Mouse (Mus musculus): ENCODE measurements around the gene Fah. TPM values are rescaled to one million over a fixed set of nuclear protein-coding genes. Genes with fewer than 3 reads are reported as not detected.

Fah gene
- total RNA-seq (2021) = 10 to 100 TPM; 20.0 to 25.8 TPM
- long read RNA-seq, experiment 1, transcript Fah-201 (14 exons, 1,585 nt) = major isoform, 20 of 27 reads
- long read RNA-seq, experiment 1, partial matches to known transcripts = 5 of 27 reads
- long read RNA-seq, experiment 1, other reads (novel, unspliced or antisense) = 2 of 27 reads
- long read RNA-seq, experiment 2, transcript Fah-201 (14 exons, 1,585 nt) = major isoform, 12 of 16 reads
- long read RNA-seq, experiment 2, partial matches to known transcripts = 1 of 16 reads
- long read RNA-seq, experiment 2, other reads (novel, unspliced or antisense) = 3 of 16 reads

DNA sequence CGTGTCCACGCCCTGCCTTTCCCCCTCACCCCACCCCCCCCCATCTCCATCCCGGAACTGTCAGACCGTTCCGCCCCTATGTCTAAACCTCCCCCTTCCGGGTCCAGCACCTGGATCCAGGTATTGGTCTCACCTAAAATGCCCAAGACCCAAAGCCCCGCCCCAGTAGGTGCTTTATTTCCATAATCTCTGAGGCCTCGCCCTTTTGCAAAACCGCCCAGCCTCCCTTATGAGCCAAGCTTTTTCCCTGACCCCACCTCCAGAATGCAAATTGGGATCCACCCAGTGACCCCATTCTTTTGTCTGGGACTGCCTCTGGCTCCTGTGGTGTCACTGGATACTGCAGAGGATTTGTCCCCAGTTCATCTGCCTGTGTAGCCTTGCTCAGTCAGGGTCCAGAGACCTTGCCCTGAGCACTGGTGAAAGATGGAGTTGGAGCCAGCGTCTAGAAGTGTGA lies at the start of gene Fah:
TSS of gene Fah (minus strand) at position 430 of the 457 bp plus-strand sequence.
- DNase-seq = peak; percentile 74 to 76

DNA sequence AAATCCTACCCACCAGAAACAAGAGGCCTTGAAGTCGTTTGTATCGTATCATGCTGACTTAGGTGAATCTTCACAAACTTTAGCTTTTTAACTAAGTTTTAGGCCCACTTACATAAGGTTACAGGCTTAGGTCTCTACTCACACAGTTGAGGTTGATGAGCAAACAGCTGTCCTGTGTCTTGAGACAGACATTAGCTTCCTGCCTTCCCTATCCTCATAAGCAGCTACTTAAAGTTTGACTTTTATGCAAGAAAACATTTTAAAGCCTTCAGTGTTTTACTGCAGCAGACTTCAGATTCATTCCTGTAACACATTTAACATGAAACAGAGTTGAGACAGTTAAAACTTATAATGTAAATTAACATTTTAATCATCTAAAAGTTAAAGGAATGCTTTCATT lies 46.2 kb upstream of the Fah start:
- DNase-seq = no peak

DNA sequence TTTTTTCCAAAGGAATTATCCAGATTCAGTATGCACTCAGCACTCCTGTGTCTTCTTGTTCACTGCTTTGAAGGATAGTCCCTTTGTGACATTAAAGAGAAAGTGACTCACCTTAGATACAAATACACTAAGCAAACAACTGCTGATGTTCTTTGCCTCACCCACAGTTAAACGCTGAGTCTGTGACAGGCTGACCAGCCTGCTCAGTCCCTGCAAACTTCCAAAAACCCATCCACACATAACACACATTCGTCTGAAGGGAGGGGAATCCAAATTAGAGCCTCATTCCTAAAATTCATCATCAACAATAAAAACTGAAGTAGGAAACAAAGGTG lies 45.4 kb upstream of the Fah start:
- no peak for DNase-seq

DNA sequence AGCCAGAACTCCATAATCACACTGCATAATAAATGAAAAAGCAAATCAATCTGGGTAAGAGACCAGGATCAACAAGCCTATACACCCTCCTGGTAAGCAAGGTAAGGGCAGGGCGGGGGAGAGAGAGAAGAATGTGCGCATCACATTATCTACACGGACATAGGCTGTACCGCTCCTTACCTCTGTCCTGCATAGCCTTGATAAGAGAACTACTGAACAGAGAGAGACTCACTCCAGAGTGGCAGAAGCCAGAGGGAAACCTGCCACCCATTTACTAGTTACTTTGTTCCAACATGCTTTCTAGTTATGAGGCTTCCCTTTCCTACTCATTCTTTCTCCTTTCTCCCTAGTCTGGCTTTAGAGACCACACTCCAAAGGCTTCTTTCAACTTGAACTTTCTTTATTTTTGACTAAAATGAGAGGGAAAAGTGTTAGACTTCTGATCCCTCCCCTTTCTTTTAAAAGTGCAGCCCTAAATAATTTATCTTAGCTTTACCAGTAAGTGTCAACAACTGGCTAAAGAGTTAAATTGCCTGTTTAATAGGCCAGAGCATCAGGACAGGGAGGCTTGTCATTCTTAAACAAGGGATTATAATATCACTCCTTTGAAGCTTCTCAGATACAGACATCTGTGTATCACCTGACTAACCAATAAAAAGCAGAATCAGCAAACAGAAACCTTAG lies 44.9 kb upstream of the Fah start:
- DNase-seq = no peak

DNA sequence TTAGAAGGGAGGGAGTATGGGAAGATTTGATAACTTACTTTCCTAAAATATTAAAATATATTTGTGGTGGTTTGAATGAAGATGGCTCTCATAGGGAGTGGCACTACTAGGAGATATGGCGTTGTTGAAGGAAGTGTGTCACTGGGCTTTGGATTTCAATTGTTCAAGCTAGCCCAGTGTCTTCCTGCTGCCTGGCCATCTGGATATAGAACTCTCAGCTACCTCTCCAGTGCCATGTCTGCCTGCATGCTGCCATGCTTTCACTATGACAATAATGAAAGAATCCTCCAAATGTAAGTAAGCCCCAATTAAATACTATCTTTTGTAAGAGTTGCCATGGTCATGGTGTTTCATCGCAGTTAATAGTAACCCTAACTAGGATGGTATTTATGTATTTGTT lies 42.5 kb upstream of the Fah start:
- DNase-seq = no peak

DNA sequence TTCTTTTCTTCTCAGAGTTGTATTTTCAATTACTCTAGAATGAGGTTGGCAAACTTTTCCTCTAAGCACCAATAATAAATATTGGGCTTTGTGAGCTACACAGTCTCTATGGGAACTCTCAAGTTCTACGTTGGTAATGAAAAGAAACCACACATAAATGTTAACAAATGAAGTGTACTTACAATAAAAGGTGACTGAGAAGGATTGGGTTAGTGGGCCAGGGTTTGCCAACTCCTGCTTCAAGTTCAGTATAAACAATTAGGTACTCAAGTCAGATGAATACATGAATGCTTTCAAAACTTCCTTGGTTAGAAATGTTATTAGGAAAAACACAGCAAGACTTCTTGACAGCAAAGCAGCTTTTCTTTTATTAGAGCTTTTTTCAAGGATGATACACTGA lies 39.7 kb upstream of the Fah start:
- DNase-seq = no peak

DNA sequence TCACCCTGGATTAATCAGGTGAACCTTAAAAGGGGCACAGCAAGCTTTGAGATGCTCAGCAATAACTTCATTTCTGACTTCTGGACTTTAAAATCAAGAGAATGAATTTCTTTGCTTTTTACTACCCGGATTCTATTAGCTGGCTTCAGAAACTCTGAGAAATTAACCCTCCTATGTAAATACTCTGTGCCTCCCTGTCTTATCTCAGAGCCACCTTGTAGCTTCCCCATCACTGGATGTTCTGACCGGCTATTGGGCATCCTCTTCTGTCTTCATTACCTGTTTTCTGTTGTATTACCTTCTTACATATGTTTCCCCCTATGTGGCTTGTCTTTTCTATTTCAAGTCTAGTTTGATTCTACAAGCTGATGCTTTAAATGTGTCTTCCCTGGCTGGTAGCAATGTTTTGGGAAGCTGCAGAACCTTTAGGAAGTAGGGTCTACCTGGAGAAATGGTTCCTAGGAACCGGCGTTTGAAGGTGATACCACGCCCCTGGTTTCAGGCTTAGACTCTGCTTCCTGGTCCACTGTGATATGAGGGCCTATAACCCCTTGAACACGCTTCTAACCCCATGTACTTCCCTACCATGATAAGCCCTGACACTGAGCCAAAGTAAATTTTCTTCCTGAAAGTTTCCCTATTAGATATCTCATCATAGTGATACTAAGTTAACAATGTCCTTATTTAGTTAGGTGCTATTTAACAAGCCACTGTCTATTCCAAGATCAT lies 36.9 kb upstream of the Fah start:
- no peak for DNase-seq

DNA sequence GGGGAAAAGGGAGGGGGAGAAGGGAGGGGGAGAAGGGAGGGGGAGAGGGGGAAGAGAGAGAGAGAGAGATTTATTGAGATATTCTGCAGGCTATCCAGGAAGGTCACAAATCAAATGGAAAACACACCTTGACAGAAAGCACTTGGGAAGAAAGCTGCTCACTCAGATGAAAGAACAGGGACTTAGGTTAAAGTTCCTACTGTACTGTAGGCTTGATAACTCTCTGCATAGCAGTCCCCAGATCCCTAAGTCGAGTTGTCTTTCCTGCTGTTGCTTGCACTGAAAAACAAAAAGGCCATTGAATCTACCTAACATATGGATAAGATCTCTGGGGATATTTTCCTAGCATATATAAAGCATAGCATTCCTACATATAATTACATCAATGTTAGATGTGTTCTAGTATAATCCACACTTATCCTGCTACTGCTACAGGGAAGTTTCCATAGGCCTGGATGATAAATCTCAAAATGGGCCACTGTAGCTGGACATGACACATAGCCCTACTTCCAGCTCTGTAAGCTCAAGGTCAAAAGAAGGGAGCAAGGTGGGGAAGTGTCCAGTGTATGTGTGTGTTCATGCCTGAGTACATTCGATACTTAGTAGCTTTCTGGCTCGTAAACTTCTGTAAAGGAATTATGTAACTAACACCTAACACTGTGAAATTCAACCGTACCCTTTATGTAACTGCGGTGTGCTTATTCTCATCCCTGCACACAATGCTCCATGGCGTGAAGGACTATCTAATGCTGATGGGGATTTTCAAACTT lies 35.8 kb upstream of the Fah start:
- DNase-seq = no peak

DNA sequence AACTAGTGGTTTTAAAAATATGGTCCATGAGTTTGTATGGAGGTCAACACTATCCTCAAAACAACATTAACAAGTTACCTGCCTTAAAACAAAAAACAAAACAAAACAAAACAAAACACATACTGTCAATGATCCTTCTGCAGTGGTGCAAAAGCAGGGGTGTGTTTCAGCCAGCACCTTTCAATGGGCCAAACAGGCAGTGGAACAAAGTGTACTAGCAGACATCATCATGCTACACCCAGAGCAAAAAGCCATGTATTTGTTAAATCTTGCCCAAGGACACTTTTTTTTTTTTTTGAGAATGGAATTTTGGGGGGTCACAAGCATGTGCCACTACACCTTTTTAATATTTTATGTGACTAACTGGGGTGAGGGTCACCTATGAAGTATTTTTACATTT lies 30.4 kb upstream of the Fah start:
- no peak for DNase-seq

DNA sequence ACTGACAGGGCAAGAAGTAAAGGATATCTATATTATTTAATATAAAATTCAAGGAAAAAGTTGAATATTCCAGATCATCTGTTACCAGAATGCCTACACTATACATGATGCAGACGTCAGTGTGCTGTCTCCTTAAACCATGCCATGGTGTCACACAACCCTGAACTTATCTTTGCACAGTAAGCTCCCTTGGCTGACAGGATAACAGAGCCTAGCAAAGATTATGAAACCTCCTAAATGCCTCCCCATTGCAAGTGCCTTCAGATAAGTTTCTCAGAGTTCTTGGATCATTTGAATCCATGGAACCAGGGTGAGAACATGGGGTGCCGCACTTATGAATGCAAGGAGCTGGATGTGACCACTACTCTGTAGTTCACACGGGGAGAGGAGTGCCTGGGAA lies 25.4 kb upstream of the Fah start:
- DNase-seq = no peak

DNA sequence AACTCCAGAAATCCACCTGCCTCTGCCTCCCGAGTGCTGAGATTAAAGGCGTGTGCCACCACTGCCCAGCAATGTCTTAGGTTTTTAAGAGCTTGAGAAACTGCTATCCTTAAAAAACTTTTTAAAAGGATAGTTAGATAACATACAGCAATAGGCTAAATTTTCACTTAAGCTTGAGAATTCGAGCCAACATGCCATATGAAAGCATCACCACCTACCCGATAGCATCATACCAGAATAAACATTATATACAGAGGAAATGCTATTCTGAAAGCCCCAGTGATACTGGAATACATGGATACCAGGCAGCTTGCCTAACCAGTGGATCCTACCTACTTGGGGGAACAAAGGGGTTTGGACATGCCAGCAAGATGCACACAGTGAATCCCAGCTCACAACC lies 17.2 kb upstream of the Fah start:
- no peak for DNase-seq

DNA sequence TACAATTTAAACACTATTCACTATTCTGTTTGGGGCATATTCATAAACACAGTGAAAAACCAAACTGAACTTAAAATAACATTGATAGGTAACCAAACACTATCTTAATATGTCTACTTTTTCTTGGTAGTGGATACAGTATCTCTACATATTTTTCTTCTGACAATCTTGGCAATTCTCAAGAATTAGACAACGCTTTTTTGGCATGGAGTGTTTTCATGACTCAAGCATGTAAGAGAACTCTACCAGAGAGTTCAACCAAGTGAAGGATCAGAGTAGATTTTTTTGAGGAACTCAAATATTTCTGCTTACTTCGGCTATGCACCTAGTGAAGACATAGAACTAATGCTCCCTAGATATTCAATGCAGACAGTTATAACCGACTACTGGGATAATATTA lies 14.4 kb upstream of the Fah start:
- no peak for DNase-seq

DNA sequence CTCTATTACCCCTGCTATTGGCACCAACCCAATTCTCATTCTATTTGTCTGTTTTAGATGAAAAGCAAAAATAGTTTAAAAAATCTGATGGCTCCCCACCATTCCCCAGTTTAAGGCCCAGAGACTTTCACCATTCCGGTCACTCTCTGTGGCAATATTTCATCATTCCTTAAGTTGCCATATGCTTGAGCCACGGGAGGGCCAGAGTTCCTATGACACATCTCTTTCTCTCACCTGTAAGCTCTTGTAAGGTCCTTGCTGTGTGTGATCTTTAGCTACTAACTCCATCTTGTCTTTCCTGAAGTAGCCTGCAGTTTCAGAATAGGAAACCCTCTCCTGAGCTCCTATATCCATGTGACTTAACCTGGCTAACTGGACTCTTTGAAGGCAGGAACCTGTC lies 12.4 kb upstream of the Fah start:
- DNase-seq = no peak

DNA sequence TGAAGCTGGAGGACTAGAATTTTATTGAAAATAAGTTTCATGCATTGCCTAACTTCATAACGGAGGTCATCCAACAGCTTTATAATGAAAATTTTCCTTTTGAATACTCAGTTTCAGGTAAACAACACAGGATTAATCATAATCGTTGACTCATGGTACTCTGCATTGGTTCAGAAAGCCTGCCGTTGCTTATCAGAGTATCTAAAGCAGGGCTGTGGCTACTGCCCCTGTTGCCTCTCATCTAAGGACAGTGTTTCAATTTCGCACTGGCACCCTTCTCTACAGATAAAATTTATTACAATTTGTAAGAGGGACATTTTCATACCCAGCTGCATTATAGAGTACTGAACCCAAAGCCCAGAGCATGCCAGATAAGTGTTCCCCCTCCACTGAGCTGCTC lies 5.9 kb upstream of the Fah start:
- DNase-seq = no peak

DNA sequence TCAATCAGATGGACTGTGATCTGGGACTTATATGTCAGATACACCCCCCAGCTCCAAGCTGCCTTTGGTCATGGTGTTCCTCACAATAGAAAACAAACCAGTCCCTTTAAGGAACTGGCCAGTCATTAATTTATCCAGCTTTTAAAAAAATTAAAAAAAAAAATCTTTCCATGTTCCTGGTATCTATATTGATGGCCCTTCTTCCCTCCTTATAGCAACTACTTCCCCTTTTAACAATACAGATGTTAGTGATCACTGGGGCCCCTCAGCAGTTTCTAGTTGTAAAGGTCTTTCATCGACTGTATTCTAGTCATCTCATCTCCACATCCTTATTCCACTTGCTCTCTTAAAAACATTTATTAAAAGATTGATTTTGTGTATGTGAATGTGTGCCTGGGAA lies 5.1 kb upstream of the Fah start:
- no peak for DNase-seq

DNA sequence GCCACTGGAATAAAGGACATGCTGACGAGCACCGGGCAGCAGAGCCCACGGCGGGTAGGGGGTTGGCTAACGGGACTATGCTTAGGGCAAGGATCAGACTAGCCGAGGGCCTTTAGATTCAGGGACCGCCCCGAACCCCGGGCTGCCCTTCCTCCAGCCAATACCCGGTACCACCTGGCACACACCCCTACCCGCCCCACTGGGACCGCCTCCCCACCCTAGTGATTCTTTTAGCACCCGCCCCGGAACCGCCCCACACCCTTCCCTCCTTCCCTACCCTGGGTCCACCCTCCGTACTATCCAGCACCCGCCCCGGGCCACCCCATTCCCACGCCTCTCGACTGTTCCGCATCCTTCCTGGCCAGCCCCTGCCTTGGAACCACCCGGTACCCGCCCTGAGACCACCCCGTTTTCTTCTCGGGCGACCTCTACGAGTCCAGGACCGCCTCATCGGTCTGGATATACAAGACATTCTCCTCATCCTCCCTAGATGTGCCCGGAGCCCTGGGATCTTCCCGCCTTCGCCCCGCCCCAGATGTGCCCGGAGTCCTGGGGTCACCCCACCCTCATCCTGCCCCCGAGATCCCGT lies 724 bp downstream of the Fah start:
- DNase-seq = peak; percentile 89 to 91

DNA sequence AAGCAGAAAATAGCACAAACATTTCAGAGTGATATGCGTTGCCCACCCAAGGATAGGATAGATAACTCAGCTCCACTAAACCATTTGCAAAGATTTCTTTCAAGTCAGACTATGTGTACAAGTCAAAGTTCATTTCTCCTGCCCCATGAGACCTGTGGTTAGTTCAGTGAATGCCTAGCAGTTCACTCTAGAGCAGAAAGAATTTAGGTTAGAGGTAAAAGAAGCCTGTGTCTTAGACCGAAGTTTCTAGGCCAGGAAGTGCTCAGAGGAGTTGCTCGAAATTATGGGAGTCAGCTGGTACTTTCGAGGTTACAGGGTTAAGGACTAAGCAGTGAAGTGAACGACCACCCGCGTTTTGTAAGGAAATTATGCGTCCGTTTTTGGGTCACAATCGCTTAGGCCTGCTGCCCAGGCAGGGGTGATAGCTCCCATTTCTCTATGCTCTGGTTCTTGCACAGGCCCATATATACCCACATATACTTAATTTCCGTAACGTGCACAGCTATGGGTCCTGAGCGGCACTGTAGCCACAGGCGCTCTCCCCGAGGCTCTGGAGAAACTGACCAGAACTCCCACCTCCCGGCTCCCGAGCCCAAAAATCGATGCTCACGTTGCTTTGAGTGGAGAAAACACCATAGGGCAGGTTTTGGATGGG lies 1.4 kb downstream of the Fah start:
- peak in 1 of 2 experiments; percentile 12 for DNase-seq

DNA sequence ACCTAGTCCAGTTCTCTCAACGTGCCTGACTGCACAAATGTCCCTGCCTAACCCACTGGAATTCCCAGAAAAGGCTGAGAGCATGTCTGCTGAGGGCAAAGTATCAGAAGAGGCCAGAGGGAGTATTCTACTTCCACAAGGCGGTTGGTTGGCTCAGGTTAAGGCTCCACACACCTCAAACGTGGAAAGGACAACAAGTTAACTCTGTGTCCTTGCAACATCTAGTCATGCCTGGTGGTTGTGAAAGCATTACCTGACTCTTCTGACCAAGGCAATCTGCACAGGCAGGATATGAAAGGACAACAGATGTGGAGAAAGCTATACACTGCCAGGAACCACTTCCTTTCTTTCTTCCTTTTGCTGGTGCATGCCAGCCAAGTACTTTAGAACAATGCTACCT lies 2.0 kb downstream of the Fah start:
- DNase-seq = peak; percentile 19 to 27

DNA sequence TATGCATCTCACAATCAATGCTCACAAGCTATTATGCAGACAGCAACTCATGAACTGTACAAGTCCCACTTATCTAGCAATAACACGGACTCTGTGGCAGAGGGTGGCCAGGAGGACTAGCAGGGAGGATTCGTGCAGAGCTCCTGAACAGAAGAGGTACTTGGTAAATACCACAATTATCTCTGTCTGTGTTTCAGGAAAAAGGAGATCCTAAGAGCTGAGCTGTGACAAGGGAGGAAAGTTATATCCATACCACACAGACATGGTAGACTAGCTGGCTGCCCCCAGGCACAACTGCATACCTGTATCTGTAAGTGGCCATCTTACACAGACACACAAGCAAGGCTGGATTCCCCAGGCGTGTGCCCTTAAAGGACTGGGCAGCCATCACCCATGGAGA lies 5.2 kb downstream of the Fah start:
- no peak for DNase-seq

DNA sequence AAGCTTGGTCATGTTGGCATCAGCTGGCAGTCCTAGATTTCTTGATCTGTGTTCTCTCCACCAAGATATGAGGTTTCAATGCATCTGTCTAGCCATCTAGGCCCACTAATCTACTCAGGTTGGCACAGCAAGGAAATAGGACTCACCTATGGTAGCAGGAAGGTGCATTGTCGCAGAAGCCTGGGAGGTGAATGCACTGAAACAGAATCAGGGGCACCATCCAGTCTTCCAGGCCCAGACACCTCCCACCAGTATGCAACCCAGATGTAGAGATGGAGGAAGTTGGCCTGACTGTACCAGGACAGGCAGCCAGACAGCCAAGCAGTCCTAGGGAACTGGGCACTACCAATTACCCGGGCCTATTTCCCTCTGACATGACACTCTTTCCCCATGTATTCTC lies 5.9 kb downstream of the Fah start:
- no peak for DNase-seq

DNA sequence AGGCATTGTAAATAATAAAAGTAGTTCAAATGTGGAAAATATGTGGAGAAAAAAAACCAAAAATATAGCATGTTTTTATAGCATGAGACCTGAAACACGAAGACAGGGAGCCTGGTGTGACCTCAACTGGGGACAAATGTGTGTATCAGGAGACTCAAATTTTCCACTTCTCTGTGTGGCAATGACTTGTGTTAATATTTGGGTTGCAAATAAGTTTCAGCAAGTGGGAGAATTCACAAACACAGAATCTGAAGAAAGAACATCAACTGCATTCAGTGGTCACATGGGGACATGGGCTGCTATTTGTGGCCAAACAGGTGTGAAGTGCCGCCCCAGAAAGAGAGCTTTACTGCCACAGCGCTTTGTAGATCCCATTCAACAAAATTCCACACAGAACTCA lies 9.9 kb downstream of the Fah start:
- DNase-seq = no peak

DNA sequence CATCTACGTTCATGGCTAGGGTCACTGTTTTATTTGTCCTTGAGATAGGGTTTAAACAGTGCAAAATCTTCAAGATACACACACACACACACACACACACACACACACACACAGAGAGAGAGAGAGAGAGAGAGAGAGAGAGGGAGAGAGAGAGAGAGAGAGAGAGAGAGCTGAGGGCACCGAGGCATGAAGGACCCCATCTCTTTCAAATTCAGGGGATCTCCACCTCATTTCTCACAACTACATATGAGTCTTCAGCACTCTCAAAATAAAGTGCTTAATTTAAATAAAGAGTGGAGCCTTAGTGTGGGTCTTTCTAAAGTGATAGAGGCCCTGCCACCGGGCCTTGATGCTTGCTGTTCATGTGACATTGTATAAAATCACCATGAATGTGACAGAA lies 10.5 kb downstream of the Fah start:
- no peak for DNase-seq

All from heart, adult 18-20 months (tissue).